Mouse (Mus musculus) bone marrow macrophage, adult 2 months (primary cell): ENCODE data around the gene Cpox.

Experiments
- CTCF ChIP-seq: IDR thresholded peaks from 2 replicates; pipeline ENCODE4 v1.5.1; 2012; ENCODE audit warnings: low read depth, mild to moderate bottlenecking, low read length, moderate library complexity
- POLR2A ChIP-seq: IDR thresholded peaks from 2 replicates; pipeline ENCODE4 v1.6.1; 2012; ENCODE audit warnings: mild to moderate bottlenecking, low read depth, low read length, borderline replicate concordance

DNA sequence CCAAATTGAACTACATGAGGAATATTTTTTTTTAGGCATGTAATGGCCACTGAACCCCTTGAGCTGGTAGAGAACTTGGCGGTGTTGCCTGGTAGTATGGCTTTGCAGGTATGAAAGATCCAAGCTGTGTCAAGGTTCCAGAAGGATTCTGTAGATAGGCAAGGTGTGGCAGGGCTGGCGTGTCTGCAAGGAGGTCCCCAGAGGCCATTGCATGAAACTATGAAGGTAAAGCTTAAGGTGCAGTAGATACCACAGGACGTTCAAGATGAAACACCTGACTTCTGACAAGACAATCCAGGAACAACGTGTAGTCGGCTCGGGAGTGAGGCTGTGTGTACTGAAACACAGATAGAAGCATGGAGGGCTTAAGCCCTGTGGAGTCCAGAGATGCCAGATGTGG is 11.4 kb upstream of the Cpox start:
- TF ChIP-seq POLR2A, result no peak
- TF ChIP-seq CTCF, result no peak
